Comparison of ENCODE assay signal across 8 mouse cellular contexts in the genomic region with DNA sequence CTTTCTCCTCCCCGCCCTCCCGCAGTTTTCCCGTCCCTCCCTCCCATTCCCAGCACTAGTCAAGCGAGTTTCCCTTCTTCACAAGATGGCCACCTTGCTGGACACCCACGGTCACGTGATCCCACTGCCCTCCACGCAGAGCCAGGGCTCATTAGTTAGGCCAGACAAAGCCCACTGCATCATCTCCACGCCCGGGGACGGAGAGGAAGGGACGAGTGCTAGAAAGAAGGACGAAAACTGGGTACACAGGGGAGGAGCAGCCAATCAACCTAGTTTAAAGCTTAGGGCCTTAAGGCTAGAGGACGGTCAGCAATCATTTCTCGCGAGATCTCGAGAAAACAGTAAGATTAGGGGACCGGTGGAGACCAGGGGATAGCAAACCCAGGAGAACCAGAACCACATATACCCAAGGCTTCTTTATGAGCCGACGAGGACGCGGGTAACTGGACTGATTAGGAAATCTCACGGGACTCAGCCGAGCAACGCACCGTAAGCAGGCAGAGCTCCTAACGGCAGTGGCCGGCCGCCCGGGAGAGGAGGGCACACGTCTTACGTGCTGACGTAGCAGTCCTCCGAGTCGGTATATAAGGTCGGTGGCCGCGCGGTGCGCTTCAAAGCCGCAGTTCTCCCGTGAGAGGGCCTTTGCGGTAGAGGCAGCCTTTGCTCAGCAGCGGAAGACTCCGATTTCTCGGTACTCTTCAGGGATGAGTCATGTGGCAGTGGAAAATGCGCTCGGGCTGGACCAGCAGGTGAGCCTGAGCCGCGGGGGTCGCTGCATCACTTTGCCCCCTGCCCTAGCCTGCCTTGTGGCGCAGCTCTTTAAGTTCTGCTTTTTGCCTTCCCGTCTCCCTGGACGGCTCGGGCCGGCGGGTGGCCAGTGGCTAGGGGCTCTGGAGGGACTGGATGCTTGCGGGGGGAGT. TPM values are rescaled to one million over a fixed set of nuclear protein-coding genes. Genes with fewer than 3 reads are reported as not detected.
A peak's percentile ranks its signal among the peaks of the same experiment; 100 is the strongest.
DNase-seq lines count a peak whose midpoint lies in the region; ATAC-seq and TF ChIP-seq lines count a peak whose summit lies in the region.

A gene (plus strand): TSS at position 562 of the 920 bp plus-strand sequence.

- 0 out of 2 replicates have a peak, but pooled peaks have one; percentile 49 for TF ChIP-seq EP300 in ES-Bruce4 (IDR thresholded peaks at IDR 0.05; ENCODE audit: insufficient read depth, low read depth, low read length)

- peaks cover 17% of the 10 kb centered on the region for H3K36me3 ChIP-seq in ES-Bruce4 (ENCODE audit: control insufficient read depth, insufficient read depth, low read length, poor library complexity, severe bottlenecking)
- H3K36me3 ChIP-seq in forebrain, embryonic 15.5 days: peaks cover 11% of the 10 kb centered on the region; the same call in 1 of the 2 replicates

- peak within 1 kb of the TSS; percentile 99 for H3K9ac ChIP-seq in ES-Bruce4 (ENCODE audit: low read depth, poor library complexity, severe bottlenecking)
- H3K9ac ChIP-seq in forebrain, embryonic 15.5 days (replicated peaks): peak within 1 kb of the TSS; percentile 100

- TF ChIP-seq CTCF in ES-Bruce4 (IDR thresholded peaks at IDR 0.05; ENCODE audit: low read depth, low read length): no peak
- no peak for TF ChIP-seq CTCF in lung, adult 2 months (IDR thresholded peaks at IDR 0.05; ENCODE audit: insufficient read depth, low read length)

- peak within 1 kb of the TSS; percentile 100 for H3K4me3 ChIP-seq in ES-Bruce4 (ENCODE audit: low read depth, low read length)
- H3K4me3 ChIP-seq in forebrain, embryonic 15.5 days: peak within 1 kb of the TSS; percentile 97
- H3K4me3 ChIP-seq in lung, adult 2 months (replicated peaks; ENCODE audit: extremely low read depth, low read depth, low read length): peak within 1 kb of the TSS; percentile 72

- peaks cover 1% of the 10 kb centered on the region for H3K4me1 ChIP-seq in ES-Bruce4 (ENCODE audit: control insufficient read depth, insufficient read depth, low read length)
- H3K4me1 ChIP-seq in forebrain, embryonic 15.5 days: peaks cover 31% of the 10 kb centered on the region
- no peaks in the 10 kb centered on the region for H3K4me1 ChIP-seq in lung, adult 2 months (ENCODE audit: control insufficient read depth, insufficient read depth, low read length)

- H3K9me3 ChIP-seq in ES-Bruce4 (replicated peaks; ENCODE audit: control insufficient read depth, insufficient read depth, low read length, poor library complexity, severe bottlenecking): no peaks in the 10 kb centered on the region
- no peaks in the 10 kb centered on the region for H3K9me3 ChIP-seq in forebrain, embryonic 15.5 days

- intact Hi-C loops in heart, postnatal 25 days (cut with DNase I): loop anchor here (2.0 to 5.0 kb wide), 6 partner anchors 38 to 377 kb away; no protein-coding TSS in a partner anchor

- TF ChIP-seq POLR2A in ES-Bruce4 (IDR thresholded peaks at IDR 0.05; ENCODE audit: insufficient read depth, low read length): peak; percentile 91
- peak; percentile 100 for TF ChIP-seq POLR2A in lung, adult 2 months (IDR thresholded peaks at IDR 0.05; ENCODE audit: borderline replicate concordance, extremely low read depth, low read depth, low read length)

- H3K27me3 ChIP-seq in ES-Bruce4 (ENCODE audit: control insufficient read depth, insufficient read depth, low read length, poor library complexity, severe bottlenecking): no peaks in the 10 kb centered on the region
- no peaks in the 10 kb centered on the region for H3K27me3 ChIP-seq in forebrain, embryonic 15.5 days

- ATAC-seq in forebrain, embryonic 15.5 days (replicated peaks): peak; percentile 96
- ATAC-seq in neutrophil, adult 5-6 weeks (ENCODE audit: extremely low read depth, insufficient number of reproducible peaks, low FRiP score, poor library complexity, severe bottlenecking): peak; percentile 87

- under 1% methylated on average over 57 of the region's 57 CpGs for WGBS in forebrain, embryonic 15.5 days
- WGBS in lung, adult 2 months: under 1% methylated on average over 56 of the region's 57 CpGs

- peak within 1 kb of the TSS; percentile 97 for H3K27ac ChIP-seq in ES-Bruce4 (ENCODE audit: insufficient read depth, low read length)
- peak within 1 kb of the TSS; percentile 99 for H3K27ac ChIP-seq in forebrain, embryonic 15.5 days (replicated peaks)

- peak within 1 kb of the TSS; percentile 74 for H3K4me2 ChIP-seq in forebrain, embryonic 15.5 days (replicated peaks)

- DNase-seq in cerebellum, adult 11 months: peak; percentile 95
- peak; percentile 94 for DNase-seq in heart, postnatal 25 days (ENCODE audit: low spot score)
- peak; percentile 90 to 92 for DNase-seq in layer of hippocampus, adult 18-20 months (ENCODE audit: low spot score in 2 of 2)
- DNase-seq in lung, adult 2 months: peak; percentile 84
- peak; percentile 78 to 88 for DNase-seq in thymus, adult 18-20 months

RNA-seq across cellular contexts. Expression of the gene that starts here (rescaled TPM):
- 453 and 486 TPM in 2 replicates for polyA plus RNA-seq in ES-Bruce4 (2011; ENCODE audit: insufficient read depth, insufficient read length, low read depth, missing spikeins)
- 124 and 127 TPM in 2 replicates for polyA plus RNA-seq in forebrain, embryonic 15.5 days (2015; fragmentation: Nextera tagmentation; extraction: Ambion mirVana)
- total RNA-seq in heart, postnatal 25 days (2021): 100 to 1,000 TPM; 104 to 181 TPM
- 100 to 1,000 TPM; 144 to 220 TPM for total RNA-seq in layer of hippocampus, adult 18-20 months (2021)
- 24.6 and 30.1 TPM in 2 replicates for polyA plus RNA-seq in lung, adult 2 months (2012; rRNA removed)
- 498 and 529 TPM in 2 replicates for total RNA-seq in neutrophil, adult 5-6 weeks (2017)

Comparison
In these comparisons a context has a peak if more than half of its experiments do, and no peak if none do; other contexts are left out.
1. Peak in every context shown above with its lines: DNase-seq, ATAC-seq, H3K4me3 ChIP-seq and H3K27ac ChIP-seq.